Mouse (Mus musculus) mesoderm, embryonic 11.5 days (tissue): ENCODE measurements around the gene Baz2b.

Experiments used
- DNase-seq: peaks from one replicate; pipeline ENCODE4 v3.0.0-alpha.2; 2012; ENCODE audit warnings: low read depth, low spot score

Baz2b gene

GRCm38 (mm10) chr2:59959668-59960494 lies 249.8 kb downstream of the Baz2b start:
- DNase-seq, result no peak

GRCm38 (mm10) chr2:59958543-59958942 lies 251.1 kb downstream of the Baz2b start:
- DNase-seq, result no peak

- no peak for DNase-seq
Measured at GRCm38 (mm10) chr2:59955916-59956315, 253.7 kb downstream of the Baz2b start.

DNA sequence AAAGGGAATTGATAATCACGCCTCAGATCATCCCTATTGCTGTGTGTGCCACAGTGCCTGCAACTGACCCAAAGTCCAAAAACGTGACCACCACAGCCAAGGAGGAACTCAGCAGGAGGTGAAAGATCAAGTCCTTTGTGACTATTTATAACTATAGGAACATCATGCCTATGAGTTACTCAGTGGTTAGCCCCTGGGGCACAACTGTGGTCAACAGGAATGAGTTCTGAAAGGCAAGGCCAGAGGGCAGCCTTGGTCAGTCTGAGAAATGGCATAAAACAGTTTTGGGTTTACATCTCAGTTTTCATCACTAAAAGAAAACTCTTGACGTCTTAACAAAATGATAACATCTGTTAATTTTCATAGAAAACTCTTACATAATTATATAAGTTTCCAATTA lies 254.8 kb downstream of the Baz2b start:
- DNase-seq, result no peak

DNA sequence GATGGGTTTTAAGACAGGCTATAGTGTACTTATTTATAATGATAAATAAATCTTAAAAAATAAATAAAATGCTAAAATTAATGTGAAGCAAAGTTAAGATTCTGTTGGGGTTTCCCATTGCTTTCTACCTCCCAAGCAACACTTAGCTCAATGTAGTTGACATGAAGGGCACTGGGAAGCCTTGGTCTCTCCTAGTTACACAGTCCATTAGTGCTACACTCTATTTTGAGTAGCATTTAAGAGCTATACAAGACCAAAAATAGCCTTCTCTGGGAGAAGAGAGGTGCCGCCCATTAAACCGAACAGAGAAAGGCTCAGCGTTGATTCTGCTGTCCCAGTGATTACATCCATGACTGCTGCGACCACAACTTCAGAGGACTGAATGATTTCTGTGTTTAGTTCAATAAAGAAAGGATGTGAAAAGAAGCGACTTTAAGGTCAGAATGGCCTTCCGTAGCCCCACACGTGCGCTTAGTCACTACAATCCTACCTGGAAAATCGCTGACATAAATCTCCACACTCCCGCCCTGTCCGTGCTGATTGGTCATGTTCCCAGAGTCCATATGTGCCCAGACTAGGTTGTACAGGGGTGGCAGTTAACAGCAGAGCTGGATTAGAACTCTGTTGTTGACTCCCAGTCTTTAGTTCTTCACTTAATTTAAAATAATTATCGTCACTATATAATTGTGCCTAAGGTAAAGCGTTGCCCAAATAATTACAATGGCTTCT lies 257.2 kb downstream of the Baz2b start:
- no peak for DNase-seq

GRCm38 (mm10) chr2:59951706-59952105 lies 257.9 kb downstream of the Baz2b start:
- no peak for DNase-seq

- no peak for DNase-seq
Measured at GRCm38 (mm10) chr2:59951127-59951526, 258.5 kb downstream of the Baz2b start.

DNA sequence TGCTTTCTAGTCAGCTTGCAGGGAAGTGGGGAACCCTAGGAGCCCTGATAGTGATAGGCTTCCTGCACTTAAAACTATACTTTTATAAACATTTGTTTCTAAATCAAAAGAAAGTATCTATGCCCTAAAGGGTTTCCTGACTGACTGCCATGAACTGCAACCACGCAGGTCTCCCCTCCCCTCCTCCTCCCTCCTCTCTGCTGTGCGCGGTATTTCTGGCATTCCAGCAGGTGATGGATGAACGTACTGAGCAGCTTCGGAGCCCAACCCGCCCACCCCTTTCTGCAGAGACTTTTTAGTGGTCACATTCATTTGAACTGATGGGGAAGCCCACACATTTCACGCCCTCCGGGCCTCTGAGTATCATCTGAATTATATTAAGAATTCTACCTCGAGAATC lies 273.3 kb downstream of the Baz2b start:
- DNase-seq, result peak; percentile 74

- no peak for DNase-seq
Measured at GRCm38 (mm10) chr2:59933129-59933528, 276.5 kb downstream of the Baz2b start.

DNA sequence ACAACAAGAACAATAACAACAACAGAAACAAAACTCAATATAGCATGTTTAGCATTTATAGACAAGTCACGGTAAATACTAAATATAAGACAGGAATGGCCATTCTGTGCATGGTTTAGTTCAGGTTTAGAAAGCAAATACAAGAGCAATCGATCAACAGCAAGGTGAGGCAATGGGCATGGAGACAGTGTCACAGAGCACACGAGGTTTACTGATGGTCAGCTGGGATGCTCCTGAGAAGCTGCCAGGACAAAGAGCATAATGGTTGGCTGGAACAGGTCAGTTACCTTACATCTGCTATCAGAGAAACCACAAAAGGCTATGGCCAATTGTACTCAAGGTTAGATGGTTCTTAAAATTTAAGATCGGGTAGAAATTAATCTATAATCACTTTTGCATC lies 277.4 kb downstream of the Baz2b start:
- DNase-seq, result no peak

- DNase-seq, result no peak
Measured at GRCm38 (mm10) chr2:59913610-59914009, 296.0 kb downstream of the Baz2b start.

- no peak for DNase-seq
Measured at GRCm38 (mm10) chr2:59908048-59908447, 301.6 kb downstream of the Baz2b start.

- DNase-seq, result no peak
Measured at GRCm38 (mm10) chr2:59904007-59904406, 305.6 kb downstream of the Baz2b start.

GRCm38 (mm10) chr2:59898666-59899065 lies 311.0 kb downstream of the Baz2b start:
- no peak for DNase-seq

DNA sequence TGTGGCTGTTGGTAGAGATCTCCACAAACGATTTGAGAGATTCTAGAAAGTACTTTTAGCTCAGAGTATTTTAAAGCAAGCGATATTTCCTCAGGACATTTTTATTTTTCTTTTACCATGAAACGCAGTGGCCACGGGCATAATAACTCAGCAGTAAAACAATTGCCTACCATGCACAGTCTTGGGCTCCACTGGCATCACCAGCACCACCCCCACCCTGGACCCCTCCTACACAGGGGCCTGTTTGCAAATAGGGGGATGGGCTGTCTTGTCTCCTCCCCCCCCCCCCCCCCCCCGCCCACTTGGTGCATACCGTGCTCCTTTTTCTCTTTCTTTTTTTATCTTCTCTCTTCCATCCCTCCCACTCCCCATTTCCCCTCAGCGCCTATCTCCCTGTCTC lies 311.5 kb downstream of the Baz2b start:
- DNase-seq, result no peak

- DNase-seq, result no peak
Measured at GRCm38 (mm10) chr2:59896837-59897236, 312.8 kb downstream of the Baz2b start.

DNA sequence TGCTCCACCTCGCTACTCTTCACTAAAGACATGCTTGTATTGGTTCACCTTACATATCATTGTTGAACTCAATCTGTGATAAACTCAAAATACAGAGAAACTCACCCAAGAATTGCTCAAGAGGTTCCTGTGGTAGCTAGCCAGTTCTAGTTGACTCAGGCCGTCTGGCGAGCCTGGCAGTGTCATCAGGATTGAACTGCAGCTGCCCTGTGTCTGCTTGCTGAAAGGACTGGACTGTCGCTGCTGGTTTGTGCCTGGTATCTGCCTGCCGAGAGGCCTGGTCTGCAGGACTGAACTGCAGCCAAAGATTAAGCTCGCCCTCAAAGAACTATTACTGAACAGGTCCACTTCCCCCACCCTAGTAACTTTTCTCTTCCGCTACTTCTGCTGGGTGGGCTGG lies 313.2 kb downstream of the Baz2b start:
- no peak for DNase-seq

- no peak for DNase-seq
Measured at GRCm38 (mm10) chr2:59889699-59890098, 319.9 kb downstream of the Baz2b start.

GRCm38 (mm10) chr2:59882742-59883281 lies 326.8 kb downstream of the Baz2b start:
- DNase-seq, result no peak

GRCm38 (mm10) chr2:59881831-59882741 lies 327.6 kb downstream of the Baz2b start, which contains the start of gene Wdsub1:
Gene Wdsub1 (minus strand): TSS chr2:59882591.
- DNase-seq, result peak; percentile 93

GRCm38 (mm10) chr2:59881404-59881803 lies 328.2 kb downstream of the Baz2b start:
- no peak for DNase-seq

GRCm38 (mm10) chr2:59878221-59878620 lies 331.4 kb downstream of the Baz2b start:
- no peak for DNase-seq
